ENCODE assay signal across 10 mouse cellular contexts in genomic region chr11:72540437-72540836, GRCm38 (mm10). TPM values are rescaled to one million over a fixed set of nuclear protein-coding genes. Genes with fewer than 3 reads are reported as not detected.
DNase-seq lines count a peak whose midpoint lies in the region; ATAC-seq and TF ChIP-seq lines count a peak whose summit lies in the region.
"Had no signal": no experiment of that assay in that cellular context is flagged by ENCODE, and none has a peak within 500 bp of the region (broad histone marks: within the 10 kb centered on the region; RNA-seq: fewer than 3 reads in every experiment).

No protein-coding gene starts in this region.

- no peak overlapping the region for H3K4me3 ChIP-seq in intestine, postnatal 0 days (ENCODE audit: low read depth, low read length)
- H3K4me3 ChIP-seq in hindbrain, embryonic 10.5 days: no peak overlapping the region
- H3K4me3 ChIP-seq: hindbrain, embryonic 15.5 days; liver, embryonic 13.5 days had no signal

- H3K9ac ChIP-seq in intestine, postnatal 0 days (ENCODE audit: low read depth, low read length): no peak overlapping the region
- H3K9ac ChIP-seq: hindbrain, embryonic 15.5 days; liver, embryonic 13.5 days had no signal

- no peak overlapping the region for H3K27ac ChIP-seq in intestine, postnatal 0 days (ENCODE audit: low read depth, low read length)
- no peak overlapping the region for H3K27ac ChIP-seq in hindbrain, embryonic 10.5 days
- H3K27ac ChIP-seq: hindbrain, embryonic 15.5 days; liver, embryonic 13.5 days had no signal

- no peaks in the 10 kb centered on the region for H3K27me3 ChIP-seq in intestine, postnatal 0 days (replicated peaks; ENCODE audit: control insufficient read depth, insufficient read depth, low read length)
- no peaks in the 10 kb centered on the region for H3K27me3 ChIP-seq in hindbrain, embryonic 10.5 days (ENCODE audit: insufficient read depth, poor library complexity, severe bottlenecking)
- H3K27me3 ChIP-seq: hindbrain, embryonic 15.5 days; liver, embryonic 13.5 days had no signal

- H3K4me1 ChIP-seq in intestine, postnatal 0 days (replicated peaks; ENCODE audit: control insufficient read depth, insufficient read depth, low read length): peaks cover 13% of the 10 kb centered on the region; the same call in 1 of the 2 replicates
- peaks cover 13% of the 10 kb centered on the region for H3K4me1 ChIP-seq in hindbrain, embryonic 10.5 days (replicated peaks)
- H3K4me1 ChIP-seq: hindbrain, embryonic 15.5 days had no signal

- intact Hi-C loops in gastrocnemius, postnatal 14 days (cut with DNase I; ENCODE audit: low total_unique reads): no loop called here
- intact Hi-C loops in left cerebral cortex, postnatal 36 days (cut with DNase I): no loop called here

- H3K36me3 ChIP-seq in intestine, postnatal 0 days (ENCODE audit: control insufficient read depth, insufficient read depth): no peaks in the 10 kb centered on the region
- no peaks in the 10 kb centered on the region for H3K36me3 ChIP-seq in hindbrain, embryonic 10.5 days
- H3K36me3 ChIP-seq: hindbrain, embryonic 15.5 days; liver, embryonic 13.5 days had no signal

- no peak overlapping the region for H3K4me2 ChIP-seq in intestine, postnatal 0 days (replicated peaks; ENCODE audit: low read depth)
- H3K4me2 ChIP-seq: hindbrain, embryonic 15.5 days; liver, embryonic 13.5 days had no signal

- H3K9me3 ChIP-seq in intestine, postnatal 0 days (ENCODE audit: control insufficient read depth): no peaks in the 10 kb centered on the region
- H3K9me3 ChIP-seq in hindbrain, embryonic 10.5 days: 0 out of 2 replicates have a peak, but pooled peaks cover 1% of the 10 kb centered on the region
- H3K9me3 ChIP-seq: hindbrain, embryonic 15.5 days; liver, embryonic 13.5 days had no signal

- no peak for ATAC-seq in intestine, postnatal 0 days

- WGBS in intestine, postnatal 0 days: 77% methylated on average over 6 of the region's 6 CpGs
- 90% methylated on average over 6 of the region's 6 CpGs for WGBS in hindbrain, embryonic 10.5 days

- DNase-seq in kidney, adult 18-20 months: peak; percentile 45
- no peak for DNase-seq in kidney, postnatal 10 days
- DNase-seq in urinary bladder, postnatal 14 days (ENCODE audit: low spot score): peak; percentile 48
- no peak for DNase-seq in urinary bladder, postnatal 10 days (ENCODE audit: low spot score)
- peak; percentile 34 for DNase-seq in gastrocnemius, postnatal 14 days
- DNase-seq in hindbrain, embryonic 10.5 days (ENCODE audit: low spot score): no peak
- DNase-seq in left cerebral cortex, postnatal 36 days (ENCODE audit: low spot score in 2 of 2): no peak
- DNase-seq: liver, embryonic 13.5 days had no signal

- TF ChIP-seq CTCF in intestine, postnatal 0 days (IDR thresholded peaks at IDR 0.05; ENCODE audit: low read depth): no peak

RNA-seq across cellular contexts. Expression of gene Spns3, which starts 9.9 kb away (rescaled TPM):
- under 1 TPM in 1 of 2 experiments, not detected in 1; 0.10 TPM for total RNA-seq in gastrocnemius, postnatal 14 days (2021)
- polyA plus RNA-seq in intestine, postnatal 0 days (2015; fragmentation: Nextera tagmentation; extraction: Ambion mirVana): 11.1 and 12.2 TPM in 2 replicates
- 0.09 and 0.16 TPM in 2 replicates for polyA plus RNA-seq in hindbrain, embryonic 10.5 days (2016; fragmentation: Nextera tagmentation; extraction: Ambion mirVana)
- total RNA-seq in left cerebral cortex, postnatal 36 days (2021): under 1 TPM; 0.17 to 0.57 TPM

RNA-seq across cellular contexts. Expression of gene Spns2, which starts 50.7 kb away (rescaled TPM):
- 10 to 100 TPM; 11.4 to 14.7 TPM for total RNA-seq in gastrocnemius, postnatal 14 days (2021)
- polyA plus RNA-seq in intestine, postnatal 0 days (2015; fragmentation: Nextera tagmentation; extraction: Ambion mirVana): 19.8 and 20.5 TPM in 2 replicates
- 4.0 and 5.5 TPM in 2 replicates for polyA plus RNA-seq in hindbrain, embryonic 10.5 days (2016; fragmentation: Nextera tagmentation; extraction: Ambion mirVana)
- total RNA-seq in left cerebral cortex, postnatal 36 days (2021): 10 to 100 TPM; 53.6 to 69.9 TPM

Comparison
In these comparisons a context has a peak if more than half of its experiments do, and no peak if none do; other contexts are left out.
1. DNase-seq: peak in kidney, adult 18-20 months (single experiment), urinary bladder, postnatal 14 days (single experiment) and gastrocnemius, postnatal 14 days (single experiment); none in kidney, postnatal 10 days (single experiment), urinary bladder, postnatal 10 days (single experiment), hindbrain, embryonic 10.5 days (single experiment) and left cerebral cortex, postnatal 36 days (0 of 2).